Comparison of ENCODE assay signal across 15 mouse cellular contexts in the genomic region with DNA sequence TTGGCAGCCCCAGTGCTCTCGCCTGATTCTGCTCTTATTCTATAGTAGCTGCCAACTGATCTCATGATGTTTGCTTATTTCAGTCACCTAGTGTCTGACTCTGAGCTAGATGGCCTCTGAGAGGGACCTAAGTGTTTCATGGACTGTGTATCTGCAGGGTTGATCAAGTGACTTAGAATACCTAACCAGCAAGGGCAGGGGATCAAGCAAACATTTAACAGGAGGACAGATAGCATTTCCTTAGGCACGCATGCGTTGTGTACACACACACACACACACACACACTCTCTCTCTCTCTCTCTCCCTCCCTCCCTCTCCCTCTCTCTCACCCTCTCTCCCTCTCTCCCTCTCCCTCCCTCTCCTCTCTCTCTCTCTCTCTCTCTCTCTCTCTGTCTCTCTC.
"Had no signal": no experiment of that assay in that cellular context is flagged by ENCODE, and none has a peak within 500 bp of the region (broad histone marks: within the 10 kb centered on the region; RNA-seq: fewer than 3 reads in every experiment).

No protein-coding gene starts in this region.

- H3K27me3 ChIP-seq: neural tube, embryonic 12.5 days; neural tube, embryonic 13.5 days; neural tube, embryonic 15.5 days had no signal

- H3K4me1 ChIP-seq: neural tube, embryonic 12.5 days; neural tube, embryonic 13.5 days had no signal

- DNase-seq: retina, postnatal 1 day; right cerebral cortex, adult 18-20 months; right cerebral cortex, postnatal 14 days; right cerebral cortex, postnatal 25 days; right cerebral cortex, postnatal 4 days; spleen, adult 18-20 months; thymus, adult 18-20 months; thymus, adult 2 months; thymus, postnatal 14 days; thymus, postnatal 25 days; thymus, postnatal 36 days; thymus, postnatal 4 days had no signal

- H3K27ac ChIP-seq: neural tube, embryonic 12.5 days; neural tube, embryonic 13.5 days; neural tube, embryonic 15.5 days had no signal

- H3K4me3 ChIP-seq: neural tube, embryonic 12.5 days; neural tube, embryonic 13.5 days; neural tube, embryonic 15.5 days had no signal

- H3K9ac ChIP-seq: neural tube, embryonic 12.5 days; neural tube, embryonic 13.5 days; neural tube, embryonic 15.5 days had no signal

- H3K9me3 ChIP-seq: neural tube, embryonic 12.5 days; neural tube, embryonic 13.5 days; neural tube, embryonic 15.5 days had no signal

- H3K36me3 ChIP-seq: neural tube, embryonic 12.5 days; neural tube, embryonic 13.5 days; neural tube, embryonic 15.5 days had no signal

- H3K4me2 ChIP-seq: neural tube, embryonic 12.5 days; neural tube, embryonic 13.5 days; neural tube, embryonic 15.5 days had no signal
